Mouse (Mus musculus): ENCODE results near the gene Wdr47.
"Not testable (repeated sequence)": the region's sequence is repeated elsewhere in the genome, so short reads cannot be mapped to it uniquely, and the experiment has no call there.

Gene Wdr47

DNA sequence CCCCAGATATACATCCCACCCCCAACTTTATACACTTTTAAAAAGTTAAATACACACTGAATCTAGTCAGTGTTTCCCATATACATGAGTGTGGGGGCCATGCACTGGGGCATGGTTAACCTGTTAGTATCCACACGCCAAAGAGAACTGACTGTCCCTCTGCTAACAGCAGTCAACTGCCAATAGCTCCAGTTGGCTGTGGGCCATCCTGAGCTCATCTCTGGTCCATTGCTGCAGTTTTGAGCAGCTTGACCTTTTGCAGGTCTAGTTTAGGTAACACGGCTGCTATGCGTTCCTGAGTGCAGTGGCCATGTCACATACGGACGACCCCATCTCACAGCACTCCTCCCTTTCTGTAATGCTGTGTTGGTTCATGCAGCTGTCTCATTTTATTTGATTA, 43.7 kb downstream of the Wdr47 start:
- no peak for DNase-seq (ENCODE audit: extremely low spot score, low read depth, low spot score)

DNA sequence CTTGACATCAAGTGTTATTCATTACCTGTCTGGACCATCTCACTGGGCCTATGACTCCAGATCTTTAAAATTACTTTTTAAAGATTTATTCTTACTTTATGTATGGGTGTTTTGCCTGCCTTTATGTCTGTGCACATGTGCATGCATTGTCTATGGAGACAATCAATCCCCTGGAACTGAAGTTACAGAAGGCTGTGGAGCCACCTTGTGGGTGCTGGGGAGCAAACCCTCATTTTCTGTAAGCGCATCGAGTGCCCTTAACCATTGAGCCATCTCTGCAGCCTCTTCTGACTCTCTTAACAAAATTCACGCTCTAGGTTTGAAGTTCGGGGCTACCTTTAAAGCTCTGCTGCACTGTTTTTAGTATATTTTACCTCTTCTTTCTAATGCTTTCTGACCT, 48.3 kb downstream of the Wdr47 start:
- DNase-seq (ENCODE audit: extremely low spot score, low read depth, low spot score): no peak

DNA sequence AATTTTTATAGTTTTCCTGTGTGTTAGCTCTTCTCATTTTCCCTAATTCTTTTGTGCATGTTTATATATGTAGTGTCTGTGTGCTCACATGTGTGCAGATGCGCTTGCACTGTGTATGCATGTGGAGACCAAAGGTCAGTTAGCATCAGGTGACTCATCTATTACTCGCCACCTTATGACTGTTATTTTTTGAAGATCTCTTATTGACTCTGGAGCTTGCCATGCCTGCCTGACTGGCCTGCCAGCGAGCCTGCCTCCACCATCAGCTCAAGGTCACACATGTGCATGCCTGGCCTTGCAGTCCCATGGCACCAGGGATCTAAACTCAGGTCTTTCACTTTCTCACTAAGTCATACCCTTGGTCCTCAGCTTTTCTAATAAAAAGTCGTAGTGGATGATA, 49.9 kb downstream of the Wdr47 start:
- no peak for DNase-seq (ENCODE audit: extremely low spot score, low read depth, low spot score)

DNA sequence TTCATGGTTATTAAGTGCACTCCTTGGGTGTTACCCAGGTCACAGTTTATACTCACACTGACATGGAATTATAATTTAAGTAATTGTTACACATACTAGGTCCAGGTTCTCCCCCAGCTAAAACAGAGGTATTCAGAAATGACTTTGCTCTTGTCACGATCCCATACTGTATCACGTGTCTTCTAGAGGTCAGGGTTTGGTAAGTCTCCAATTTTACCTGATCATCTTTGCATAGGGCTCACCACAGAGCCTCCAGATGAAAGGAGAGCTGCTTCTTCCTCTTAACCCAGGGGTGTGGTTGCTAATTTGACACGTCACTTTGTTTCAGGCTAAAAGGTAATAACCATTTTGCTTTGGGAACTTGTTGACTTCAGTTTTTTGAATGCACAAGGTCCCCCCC, 53.8 kb downstream of the Wdr47 start:
- DNase-seq (ENCODE audit: extremely low spot score, low read depth, low spot score): no peak

DNA sequence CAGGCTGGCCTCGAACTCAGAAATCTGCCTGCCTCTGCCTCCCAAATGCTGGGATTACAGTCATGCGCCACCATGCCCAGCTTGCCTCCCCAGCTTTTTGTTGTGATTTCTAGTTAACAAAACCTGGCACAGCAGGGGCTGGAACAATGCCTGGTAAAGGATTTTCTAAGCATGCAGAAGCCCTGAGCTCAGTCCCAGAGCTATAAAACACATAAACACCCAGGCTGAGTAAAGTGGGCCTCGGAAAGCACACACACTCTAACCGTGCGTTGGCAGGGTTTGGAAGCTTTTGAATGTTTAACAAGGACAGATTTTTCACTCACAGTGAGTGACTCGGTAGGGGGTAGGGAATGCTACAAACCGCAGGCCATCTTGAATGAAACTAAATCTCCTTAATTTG, 55.0 kb downstream of the Wdr47 start:
- DNase-seq (ENCODE audit: extremely low spot score, low read depth, low spot score): no peak

DNA sequence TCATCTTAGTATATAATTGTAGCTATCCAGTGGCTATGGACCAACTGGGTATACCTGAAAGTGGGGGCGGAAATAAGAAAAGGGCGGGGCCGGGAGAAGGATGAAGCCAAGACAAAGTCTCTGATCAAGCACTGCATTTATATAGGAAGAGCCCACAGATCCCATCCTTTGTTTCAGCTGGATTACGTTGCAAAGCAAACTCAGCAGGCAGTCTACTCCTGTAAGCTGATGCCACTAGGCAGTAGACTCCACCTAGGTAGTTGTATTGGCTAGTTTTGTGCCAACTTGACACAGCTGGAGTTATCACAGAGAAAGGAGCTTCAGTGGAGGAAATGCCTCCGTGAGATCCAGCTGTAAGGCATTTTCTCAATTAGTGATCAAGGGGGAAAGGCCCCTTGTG, 56.6 kb downstream of the Wdr47 start:
- not testable (repeated sequence) for DNase-seq (ENCODE audit: extremely low spot score, low read depth, low spot score)

DNA sequence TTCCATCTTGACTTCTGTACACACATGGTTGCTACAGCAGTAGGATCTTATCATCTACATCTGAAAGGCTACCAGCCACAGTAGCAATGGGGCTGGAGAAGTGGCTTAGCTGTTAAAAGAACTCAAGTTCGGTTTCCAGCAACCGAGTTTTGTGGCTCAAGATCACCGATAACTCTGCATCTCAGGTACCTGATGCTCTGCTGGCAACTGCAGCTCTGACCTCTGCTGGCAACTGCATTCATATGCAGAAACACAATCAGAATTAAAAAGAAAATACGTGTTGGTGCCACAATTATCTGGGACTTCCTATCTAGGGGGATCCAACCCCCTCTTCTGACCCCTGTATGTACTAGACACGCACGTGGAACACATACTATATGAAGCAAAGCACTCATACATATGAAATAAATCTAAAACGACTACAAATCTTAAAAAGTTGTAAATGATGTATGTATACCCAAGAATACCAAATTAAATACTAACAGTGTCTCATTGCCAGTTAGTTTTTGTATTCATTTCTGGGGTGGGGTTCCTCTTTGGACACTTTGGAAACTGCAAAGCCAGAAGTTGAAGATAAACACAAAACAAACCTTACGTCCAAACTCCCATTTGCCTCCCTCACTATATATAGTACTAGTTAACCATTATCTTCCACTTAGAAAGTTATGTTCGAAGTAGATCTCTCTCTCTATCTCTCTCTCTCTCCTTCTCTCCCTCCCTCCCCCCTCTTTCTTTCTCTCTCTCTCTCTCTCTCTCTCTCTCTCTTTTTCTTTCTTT, 62.0 kb downstream of the Wdr47 start:
- DNase-seq (ENCODE audit: extremely low spot score, low read depth, low spot score): no peak

DNA sequence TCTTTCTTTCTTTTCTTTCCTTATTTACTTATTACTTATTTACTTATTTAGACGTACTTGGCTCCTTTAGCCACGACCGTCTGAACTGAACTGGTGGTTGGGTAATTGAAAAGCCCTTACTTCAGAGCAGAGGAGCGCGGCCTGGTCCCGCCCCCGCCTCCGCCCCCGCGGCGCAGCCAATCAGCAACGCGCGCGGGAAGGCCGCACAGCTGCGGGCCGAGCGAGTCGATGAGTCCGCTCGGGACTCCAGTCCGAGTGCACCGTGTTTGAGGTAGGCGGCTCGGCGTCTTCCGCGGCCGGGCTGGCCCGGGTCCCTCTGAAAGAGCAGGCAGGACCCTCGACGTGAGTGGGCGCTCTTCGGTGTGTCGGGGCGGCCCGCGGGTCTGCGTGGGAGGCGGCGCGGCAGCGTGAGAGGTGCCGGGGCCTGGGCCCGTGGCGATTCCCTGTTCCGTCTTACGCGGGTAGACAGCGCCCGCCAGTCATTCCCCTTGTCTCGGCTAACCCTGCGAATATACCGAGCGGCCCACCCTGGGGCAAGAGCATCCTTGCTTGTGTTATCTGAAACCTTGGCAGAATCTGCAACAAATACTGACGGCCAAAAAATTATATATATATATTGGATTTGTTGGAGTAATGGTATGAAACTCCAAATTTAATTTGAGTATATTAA, 62.8 kb downstream of the Wdr47 start, which contains the start of gene Clcc1:
TSS of gene Clcc1 (plus strand) at position 204 of the 670 bp plus-strand sequence.
- peak; percentile 50 for DNase-seq (ENCODE audit: extremely low spot score, low read depth, low spot score)

DNA sequence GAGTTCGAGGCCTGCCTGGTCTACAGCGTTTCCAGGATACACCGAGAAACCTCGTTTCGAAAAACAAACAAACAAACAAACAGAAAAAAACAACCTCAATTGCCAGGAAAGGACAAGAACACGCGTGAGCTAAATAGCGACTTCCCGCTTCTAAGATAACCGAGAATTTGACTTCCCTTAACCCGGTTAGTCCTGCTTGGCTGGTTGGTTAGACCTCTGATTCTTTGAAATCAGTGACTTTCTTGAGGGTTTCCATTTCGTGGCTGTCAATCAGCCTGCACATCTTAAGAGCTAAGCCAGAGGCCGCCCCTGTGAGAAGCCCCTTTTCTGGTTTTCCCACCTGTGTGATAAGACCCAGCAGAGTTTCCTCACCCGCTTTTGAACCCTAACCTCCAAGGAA, 63.5 kb downstream of the Wdr47 start:
- DNase-seq (ENCODE audit: extremely low spot score, low read depth, low spot score): no peak

DNA sequence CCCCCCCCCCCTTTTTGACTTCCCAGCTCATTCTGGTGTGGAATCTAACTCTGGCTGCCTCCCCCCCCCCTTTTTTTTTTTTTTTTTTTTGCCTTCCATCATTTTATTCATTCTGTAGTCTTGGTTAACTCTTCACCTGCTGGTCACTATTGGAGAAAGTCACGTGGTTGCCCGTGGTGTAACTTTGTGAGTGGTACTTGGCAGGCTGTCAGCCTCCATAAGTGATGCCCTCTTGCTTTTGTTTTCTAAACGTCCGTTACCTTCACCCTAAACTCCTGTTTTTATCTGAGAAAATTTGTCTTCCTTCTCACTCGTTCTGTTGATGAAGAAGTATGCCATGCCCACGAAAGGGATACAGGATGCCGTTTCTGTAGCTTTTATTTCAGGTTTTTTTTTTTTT, 64.4 kb downstream of the Wdr47 start:
- no peak for DNase-seq (ENCODE audit: extremely low spot score, low read depth, low spot score)

DNA sequence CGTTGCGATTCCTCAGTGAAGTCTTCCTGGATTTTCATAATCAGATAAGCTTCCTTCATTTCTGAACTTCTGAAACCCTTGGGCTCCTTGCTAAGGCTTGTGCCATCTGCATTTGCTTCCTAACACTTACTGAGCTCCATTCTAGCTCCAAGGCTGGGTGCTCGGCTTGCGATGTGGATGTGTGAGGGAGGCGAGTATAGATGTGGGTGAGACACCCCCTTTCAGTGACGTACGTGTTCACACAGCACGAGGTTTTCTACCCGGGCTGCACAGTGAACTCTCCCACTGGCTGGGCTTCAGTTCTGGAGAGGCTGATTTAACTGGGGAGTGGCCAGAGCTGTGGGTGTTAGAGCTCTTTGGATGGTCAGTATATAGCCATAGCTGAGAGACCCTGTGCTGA, 67.5 kb downstream of the Wdr47 start:
- no peak for DNase-seq (ENCODE audit: extremely low spot score, low read depth, low spot score)

DNA sequence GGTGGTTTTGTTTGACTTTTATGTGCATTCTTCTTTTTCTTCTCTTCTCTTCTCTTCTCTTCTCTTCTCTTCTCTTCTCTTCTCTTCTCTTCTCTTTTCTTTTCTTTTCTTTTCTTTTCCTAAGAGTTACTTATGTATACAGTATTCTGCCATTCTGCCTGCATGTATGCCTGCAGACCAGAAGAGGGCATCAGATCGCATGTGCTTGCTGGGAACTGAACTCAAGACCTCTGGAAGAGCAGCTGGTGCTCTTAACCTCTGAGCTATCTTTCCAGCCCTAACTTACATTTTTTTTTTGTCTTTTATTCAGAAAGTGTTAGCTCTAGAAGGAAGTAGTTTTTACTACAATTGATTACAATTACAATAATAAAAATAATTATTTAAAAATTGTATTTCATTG, 69.9 kb downstream of the Wdr47 start:
- DNase-seq (ENCODE audit: extremely low spot score, low read depth, low spot score): no peak

DNA sequence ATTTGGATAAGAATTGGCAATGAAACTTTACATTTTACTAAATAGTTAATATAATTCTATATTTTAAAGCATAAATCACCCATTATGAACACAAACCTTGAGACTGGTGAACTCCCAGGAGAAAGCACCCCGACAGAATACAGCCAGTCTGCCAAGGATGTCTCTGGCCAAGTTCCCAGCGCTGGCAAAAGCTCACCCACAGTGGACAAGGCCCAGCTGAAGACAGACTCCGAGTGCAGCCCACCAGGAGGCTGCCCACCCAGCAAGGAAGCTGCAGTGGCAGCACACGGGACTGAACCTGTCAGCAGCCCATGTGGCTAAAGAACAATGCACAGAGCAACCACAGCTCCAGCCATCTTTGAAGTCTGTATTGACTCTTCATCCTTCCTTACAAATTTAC, 85.5 kb downstream of the Wdr47 start:
- DNase-seq (ENCODE audit: extremely low spot score, low read depth, low spot score): no peak

DNA sequence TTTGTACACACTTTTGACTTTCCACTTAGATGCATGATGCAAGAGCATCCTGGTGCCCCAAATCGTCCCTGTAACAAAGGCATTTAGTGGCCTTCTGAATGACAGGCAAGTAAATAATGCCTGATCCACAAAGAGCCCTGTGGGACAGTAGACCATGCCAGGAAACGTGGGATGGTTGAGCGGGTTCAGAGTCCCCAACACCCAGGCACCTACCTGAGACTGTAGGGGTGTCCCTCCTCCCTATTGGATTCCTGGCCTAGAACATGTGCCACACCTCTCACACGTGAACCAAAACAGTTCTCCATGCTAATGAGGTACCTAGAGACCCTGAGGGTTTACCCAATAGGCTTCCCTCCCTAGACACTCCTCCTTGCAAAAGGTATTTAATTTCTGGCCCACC, 89.9 kb downstream of the Wdr47 start:
- DNase-seq (ENCODE audit: extremely low spot score, low read depth, low spot score): no peak

DNA sequence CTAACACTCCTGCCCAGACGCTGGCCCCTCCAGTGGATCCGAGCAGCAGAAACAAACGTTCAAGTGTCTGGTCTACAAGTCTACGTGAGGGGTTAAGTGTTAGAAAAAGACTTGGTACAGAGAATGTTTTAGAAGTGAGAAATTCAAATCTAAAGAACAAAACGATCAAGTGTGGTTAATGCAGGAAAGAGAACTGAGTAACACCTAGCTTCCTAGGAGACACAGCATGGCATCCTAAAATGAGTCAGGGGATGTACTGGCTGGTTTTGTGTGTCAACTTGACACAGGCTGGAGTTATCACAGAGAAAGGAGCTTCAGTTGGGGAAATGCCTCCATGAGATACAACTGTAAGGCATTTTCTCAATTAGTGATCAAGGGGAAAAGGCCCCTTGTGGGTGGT, 92.5 kb downstream of the Wdr47 start:
- DNase-seq (ENCODE audit: extremely low spot score, low read depth, low spot score): not testable (repeated sequence)

DNA sequence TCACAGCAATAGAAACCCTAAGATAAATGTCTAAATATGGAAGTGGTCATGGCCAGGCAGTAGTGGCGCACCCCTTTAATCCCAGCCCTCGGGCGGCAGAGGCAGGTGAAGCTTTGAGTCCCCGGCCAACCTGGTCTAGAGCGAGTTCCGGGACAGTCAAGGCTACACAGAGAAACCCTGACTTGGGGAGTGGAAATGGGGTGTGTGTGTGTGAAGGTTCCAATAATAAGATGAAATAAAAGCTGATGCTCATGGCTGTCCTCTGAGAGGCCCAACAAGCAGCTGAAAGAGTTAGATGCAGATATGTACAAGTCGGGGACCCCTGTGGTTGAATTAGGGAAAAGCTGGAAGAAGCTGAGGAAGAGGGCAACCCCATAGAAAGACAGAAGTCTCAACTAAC, 94.6 kb downstream of the Wdr47 start:
- DNase-seq (ENCODE audit: extremely low spot score, low read depth, low spot score): no peak

DNA sequence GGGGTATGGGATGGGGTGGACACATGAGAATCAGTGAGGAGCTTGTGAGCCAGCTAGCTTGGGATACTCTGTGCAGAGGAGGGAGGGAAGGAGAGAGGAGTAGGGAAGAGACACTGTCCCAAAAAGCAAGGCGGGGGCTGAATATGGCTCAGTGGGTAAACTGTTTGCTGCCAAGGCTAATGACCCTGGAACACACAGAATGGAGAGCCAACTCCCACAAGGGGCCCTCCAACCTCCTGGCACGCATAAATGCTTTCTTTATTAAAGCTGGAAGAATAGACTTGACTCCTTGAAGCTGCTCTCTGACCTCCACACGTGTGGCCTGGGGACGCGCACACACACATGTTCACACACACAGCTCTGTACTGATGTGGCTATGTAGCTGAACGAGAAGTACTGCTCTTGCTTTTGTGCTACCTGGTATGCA, 97.9 kb downstream of the Wdr47 start:
- DNase-seq (ENCODE audit: extremely low spot score, low read depth, low spot score): no peak

DNA sequence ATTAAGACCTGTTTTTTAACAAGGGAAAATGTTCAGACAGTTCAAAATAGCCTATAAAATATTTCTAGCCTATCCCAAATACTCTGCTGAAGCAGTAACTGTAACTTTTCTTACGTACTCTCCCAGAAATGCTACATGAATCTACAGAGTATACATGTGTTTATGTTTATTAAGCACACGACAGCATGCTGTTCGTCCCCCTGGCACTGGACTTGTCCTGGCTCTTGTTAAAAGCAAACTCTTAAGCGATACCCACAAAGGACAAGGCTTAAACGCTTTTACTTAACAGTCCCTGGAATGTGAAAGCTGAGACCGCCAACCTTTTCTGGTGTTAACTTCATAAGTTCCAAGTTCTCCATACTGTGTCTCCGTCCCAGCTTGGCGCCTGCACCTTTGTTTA, 98.4 kb downstream of the Wdr47 start:
- DNase-seq (ENCODE audit: extremely low spot score, low read depth, low spot score): no peak

DNA sequence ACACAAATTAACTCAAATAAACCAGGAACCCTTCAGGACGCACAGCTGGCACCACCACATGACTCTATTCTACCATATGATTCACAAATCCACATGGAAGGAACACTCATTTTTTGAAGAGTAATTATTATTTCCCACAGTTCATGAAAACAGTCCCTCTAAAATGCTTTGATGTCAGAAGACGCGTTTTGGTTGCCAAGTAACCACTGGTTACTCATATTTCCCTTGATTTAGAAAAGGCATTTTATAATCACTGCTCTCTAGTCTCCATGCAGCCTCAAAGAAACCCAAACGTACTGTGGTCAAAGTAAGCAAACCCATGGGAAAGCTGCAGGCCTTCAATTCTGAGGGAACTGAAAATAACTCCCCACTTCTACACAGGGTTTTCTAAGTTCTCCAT, 98.9 kb downstream of the Wdr47 start:
- no peak for DNase-seq (ENCODE audit: extremely low spot score, low read depth, low spot score)

DNA sequence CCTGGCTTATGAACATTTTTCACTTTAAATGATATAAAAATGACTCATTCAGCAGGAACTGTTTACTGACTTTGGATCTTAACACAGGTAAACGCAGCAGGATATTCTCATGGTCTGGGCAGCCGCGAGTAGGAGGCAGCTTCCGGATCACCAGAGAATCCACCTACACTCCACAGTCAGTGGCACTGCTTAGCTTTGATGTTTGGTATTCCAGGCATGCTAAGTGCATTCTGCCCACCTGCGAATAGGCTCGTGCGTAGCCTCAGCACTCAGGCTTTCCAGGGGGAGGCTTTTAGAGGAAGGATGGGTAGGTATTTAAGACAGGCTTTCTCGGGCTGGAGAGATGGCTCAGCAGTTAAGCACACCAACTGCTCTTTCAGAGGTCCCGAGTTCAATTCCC, 103.2 kb downstream of the Wdr47 start:
- DNase-seq (ENCODE audit: extremely low spot score, low read depth, low spot score): no peak

Measured in hindlimb bud, embryonic 11.5 days (tissue).